Mouse (Mus musculus) testis, adult 2 months (tissue): ENCODE measurements around the gene Rars. TPM values are rescaled to one million over a fixed set of nuclear protein-coding genes. Genes with fewer than 3 reads are reported as not detected.
"Not testable (repeated sequence)": the region's sequence is repeated elsewhere in the genome, so short reads cannot be mapped to it uniquely, and the experiment has no call there.

Experiments
- H3K27ac ChIP-seq: fragments of 200-500 bp; 2 replicates; pipeline ENCODE4 v1.5.1; 2012; ENCODE audit warnings: low read depth, low read length; ENCODE audit not compliant: control insufficient read depth, insufficient read depth
- H3K27me3 ChIP-seq: fragments of 200-500 bp; 2 replicates; pipeline ENCODE4 v1.6.1; 2012; ENCODE audit warnings: mild to moderate bottlenecking, low read length, moderate library complexity; ENCODE audit not compliant: control insufficient read depth, insufficient read depth
- H3K36me3 ChIP-seq: fragments of 200-500 bp; 2 replicates; pipeline ENCODE4 v1.6.1; 2012; ENCODE audit warnings: mild to moderate bottlenecking, low read length; ENCODE audit not compliant: control insufficient read depth, insufficient read depth
- H3K4me1 ChIP-seq: fragments of 200-500 bp; 2 replicates; pipeline ENCODE4 v1.6.1; 2012; ENCODE audit warnings: low read length; ENCODE audit not compliant: control insufficient read depth, insufficient read depth
- H3K4me3 ChIP-seq: fragments of 200-500 bp; 2 replicates; pipeline ENCODE4 v1.5.1; 2012; ENCODE audit warnings: low read depth, mild to moderate bottlenecking, low read length, moderate library complexity, mixed read lengths; ENCODE audit not compliant: control insufficient read depth
- CTCF ChIP-seq: fragments of 200-500 bp; IDR thresholded peaks from 2 replicates; pipeline ENCODE4 v1.5.1; 2012; ENCODE audit warnings: low read depth, mild to moderate bottlenecking, inconsistent platforms, low read length, moderate library complexity; ENCODE audit not compliant: control insufficient read depth, insufficient read depth, insufficient replicate concordance
- POLR2A ChIP-seq: fragments of 200-500 bp; IDR thresholded peaks from 2 replicates; pipeline ENCODE4 v1.6.1; 2012; ENCODE audit warnings: low read depth, mild to moderate bottlenecking, inconsistent platforms, low read length, moderate library complexity; ENCODE audit not compliant: control insufficient read depth
- polyA plus RNA-seq: library from polyadenylated mRNA; depleted of rRNA; stranded (reverse); fragments of >200 nt; gene quantifications from 2 replicates; pipeline ENCODE4 v1.2.3, GENCODE M21; 2012

Gene Rars
- polyA plus RNA-seq, 1 experiment, result 9.3 TPM

DNA sequence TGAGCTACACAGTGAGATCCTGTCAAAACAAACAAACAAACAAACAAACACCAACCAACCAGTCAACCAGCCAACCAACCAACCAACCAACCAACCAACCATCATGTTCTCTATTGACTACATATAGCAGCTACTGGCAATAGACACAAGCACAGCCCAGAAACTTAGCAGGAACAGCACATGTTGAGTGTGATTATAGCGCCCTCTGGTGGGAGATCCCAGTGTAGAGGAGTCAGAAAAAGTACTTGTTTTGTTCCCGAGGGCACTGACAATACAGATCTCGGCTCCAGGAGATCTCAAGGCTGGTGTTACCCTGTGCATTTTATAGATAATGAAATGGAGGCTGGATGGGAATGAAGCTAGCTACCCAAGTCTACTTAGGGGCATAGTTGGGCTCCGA lies 18.4 kb upstream of the Rars start:
- TF ChIP-seq POLR2A (no peak), CTCF (peak; percentile 13; the same call in 1 of the 2 replicates)
- no peak overlapping the region for H3K27ac ChIP-seq
- no peaks in the 10 kb centered on the region for H3K4me1 ChIP-seq
- H3K27me3 ChIP-seq, result no peaks in the 10 kb centered on the region
- no peak overlapping the region for H3K4me3 ChIP-seq
- H3K36me3 ChIP-seq, result no peaks in the 10 kb centered on the region

DNA sequence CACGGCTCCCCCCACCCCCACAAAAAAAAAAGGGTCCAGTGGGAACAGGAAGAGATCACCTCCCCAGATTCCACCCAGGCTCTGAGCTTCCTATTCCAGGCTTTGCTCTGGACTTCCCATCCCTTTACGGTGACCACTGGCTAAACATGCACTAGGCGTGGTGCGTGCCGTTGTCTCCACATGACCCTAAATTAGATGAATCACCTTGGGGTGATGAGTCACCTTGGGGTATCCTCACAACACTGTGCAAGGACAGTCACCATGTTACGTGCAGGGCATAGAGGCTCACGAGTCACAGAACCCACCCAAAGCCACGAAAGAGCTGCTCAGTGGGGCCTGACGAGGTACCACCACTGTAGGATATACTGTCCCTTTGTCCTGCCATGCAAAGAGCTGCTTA lies 10.0 kb upstream of the Rars start:
- no peaks in the 10 kb centered on the region for H3K36me3 ChIP-seq
- H3K4me1 ChIP-seq, result no peaks in the 10 kb centered on the region
- TF ChIP-seq POLR2A, result no peak
- no peak for TF ChIP-seq CTCF
- no peaks in the 10 kb centered on the region for H3K27me3 ChIP-seq
- H3K27ac ChIP-seq, result no peak overlapping the region
- no peak overlapping the region for H3K4me3 ChIP-seq

DNA sequence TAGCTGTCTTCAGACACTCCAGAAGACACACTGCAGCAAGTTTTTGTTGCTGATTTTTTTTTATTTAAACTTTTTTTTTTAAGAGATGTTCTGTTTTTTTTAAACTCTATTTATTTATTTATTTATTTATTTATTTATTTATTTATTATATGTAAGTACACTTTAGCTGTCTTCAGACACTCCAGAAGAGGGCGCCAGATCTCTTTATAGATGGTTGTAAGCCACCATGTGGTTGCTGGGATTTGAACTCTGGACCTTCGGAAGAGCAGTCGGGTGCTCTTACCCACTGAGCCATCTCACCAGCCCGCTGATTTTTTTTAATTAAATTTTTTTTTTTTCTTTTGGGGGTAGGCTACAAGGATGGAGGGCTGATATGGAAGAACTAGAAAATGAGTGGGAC lies 8.3 kb upstream of the Rars start:
- not testable (repeated sequence) for H3K27me3 ChIP-seq, H3K27ac ChIP-seq, H3K4me1 ChIP-seq, H3K36me3 ChIP-seq, H3K4me3 ChIP-seq

DNA sequence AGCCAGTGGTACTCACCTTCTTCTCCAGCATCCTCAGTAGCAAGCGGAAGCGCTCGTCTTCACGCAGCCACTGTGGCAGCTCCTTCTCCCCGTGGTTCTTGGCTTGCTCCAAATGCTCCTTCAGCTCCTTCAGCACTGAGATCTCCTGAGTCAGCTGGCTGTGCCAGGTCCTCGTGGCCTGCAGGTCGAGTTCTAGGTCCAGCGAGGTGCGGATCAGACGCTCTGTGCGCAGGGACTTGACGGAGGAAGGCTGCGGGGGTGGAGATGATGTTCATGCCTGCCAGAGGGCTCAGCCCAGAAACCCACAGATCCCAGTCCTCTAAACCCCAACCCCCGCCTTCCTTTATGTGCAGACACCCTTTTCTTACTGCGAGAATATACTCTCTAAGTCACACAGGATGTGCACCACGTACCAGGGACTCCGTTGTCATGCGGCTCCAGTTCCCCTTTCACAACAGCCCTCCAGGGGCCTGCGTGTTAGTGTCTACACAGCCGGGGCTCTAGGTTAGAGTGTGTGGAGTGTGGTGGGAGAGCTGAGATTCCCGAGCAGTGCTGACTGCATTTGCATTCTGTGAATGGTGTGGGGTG lies 7.5 kb upstream of the Rars start:
- TF ChIP-seq POLR2A (no peak), CTCF (no peak)
- no peak overlapping the region for H3K4me3 ChIP-seq
- no peaks in the 10 kb centered on the region for H3K36me3 ChIP-seq
- no peaks in the 10 kb centered on the region for H3K27me3 ChIP-seq
- H3K27ac ChIP-seq, result no peak overlapping the region
- peaks cover 2% of the 10 kb centered on the region for H3K4me1 ChIP-seq

DNA sequence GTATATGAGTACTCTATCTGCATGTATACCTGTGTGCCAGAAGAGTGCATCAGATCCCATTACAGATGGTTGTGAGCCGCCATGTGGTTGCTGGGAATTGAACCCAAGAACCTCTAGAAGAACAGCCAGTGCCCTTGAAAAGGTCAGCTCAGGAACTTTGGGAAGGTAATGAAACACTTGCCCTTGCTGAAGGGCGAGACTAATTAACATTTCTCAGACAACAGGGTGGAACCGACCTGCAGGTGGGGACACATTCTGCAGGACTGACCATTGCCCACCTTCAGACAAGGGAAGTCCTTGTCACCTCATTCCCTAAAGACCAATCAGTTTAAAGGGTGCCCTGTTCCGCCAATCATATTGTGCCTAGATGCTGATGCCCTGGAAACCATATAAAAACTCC lies 6.5 kb upstream of the Rars start:
- not testable (repeated sequence) for H3K27ac ChIP-seq, H3K4me3 ChIP-seq, H3K4me1 ChIP-seq, H3K36me3 ChIP-seq, H3K27me3 ChIP-seq

DNA sequence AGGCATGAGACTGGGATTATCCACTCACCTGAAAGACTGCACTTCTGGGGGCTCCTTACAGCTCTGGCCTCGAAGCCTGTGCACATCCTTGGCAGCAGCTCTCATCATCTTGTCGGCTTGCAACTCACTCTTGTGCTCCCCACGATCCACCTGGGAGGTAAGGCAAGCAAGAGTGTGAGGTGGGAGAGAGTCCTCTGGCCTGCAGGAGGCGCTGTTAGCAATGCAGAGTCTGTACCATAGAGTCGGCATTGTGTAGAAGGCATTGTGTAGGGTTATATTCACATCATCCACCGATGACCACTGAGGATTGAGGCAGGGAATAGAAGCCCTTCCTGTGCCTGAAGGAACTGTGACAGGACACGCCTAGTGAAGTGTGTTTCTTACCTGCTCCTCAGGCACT lies 6.0 kb upstream of the Rars start:
- no peak overlapping the region for H3K4me3 ChIP-seq

DNA sequence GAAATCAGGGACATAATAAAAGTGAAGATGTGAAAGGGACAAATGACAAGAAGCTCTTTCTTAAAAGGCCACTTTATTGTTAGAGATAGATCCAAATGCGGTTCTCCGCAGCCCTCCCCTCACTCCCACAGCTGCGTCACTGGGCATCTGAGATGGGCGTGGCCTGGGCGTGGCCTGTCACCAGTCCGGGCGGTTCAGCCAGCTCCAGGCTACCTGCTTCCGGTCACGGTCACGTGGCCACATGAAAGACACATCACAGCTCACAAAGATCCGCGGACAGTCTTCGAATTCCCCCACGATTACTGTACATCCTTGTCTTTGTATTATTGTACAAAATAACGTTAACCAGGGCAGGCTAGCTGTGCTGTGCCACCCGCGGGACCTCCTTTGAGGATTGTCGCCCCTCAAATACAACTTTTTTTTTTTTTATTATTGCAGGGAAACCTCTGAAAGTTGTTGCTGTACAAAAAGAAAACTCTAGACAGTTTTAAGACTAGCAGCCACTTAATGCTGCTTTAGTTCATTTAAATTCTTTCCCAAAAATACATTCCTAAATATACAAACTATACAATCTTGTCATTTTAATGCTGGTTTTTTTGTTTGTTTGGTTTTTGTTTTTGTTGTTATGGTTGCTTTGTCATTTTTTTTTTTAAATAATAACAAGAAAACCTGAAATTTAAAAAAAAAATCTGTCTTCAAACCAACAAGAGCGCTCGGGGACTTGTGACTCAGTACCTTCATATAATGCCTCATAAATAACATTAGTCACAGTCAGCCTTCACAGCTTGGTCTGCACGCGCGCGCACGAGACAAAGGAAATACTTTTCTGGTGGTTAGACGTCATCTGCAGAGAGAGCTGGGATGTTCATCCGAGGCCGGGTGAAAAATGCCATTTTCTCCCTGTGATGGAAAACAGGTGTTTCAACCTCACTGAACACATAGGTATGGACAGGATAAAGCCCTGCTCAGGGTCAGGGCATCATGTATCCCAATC lies 4.3 kb upstream of the Rars start:
- Histone ChIP-seq H3K27ac (peak overlapping the region; percentile 23; the same call in 1 of the 2 replicates), H3K4me1 (peaks cover 2% of the 10 kb centered on the region), H3K27me3 (no peaks in the 10 kb centered on the region), H3K4me3 (peak overlapping the region; percentile 82), H3K36me3 (no peaks in the 10 kb centered on the region)
- TF ChIP-seq POLR2A (peak; percentile 51), CTCF (no peak)

More for the DNA sequence above, 6.0 kb upstream of the Rars start:
- peaks cover 2% of the 10 kb centered on the region for H3K4me1 ChIP-seq
- TF ChIP-seq CTCF (peak; percentile 76; the same call in 1 of the 2 replicates), POLR2A (no peak)
- no peaks in the 10 kb centered on the region for H3K27me3 ChIP-seq
- no peaks in the 10 kb centered on the region for H3K36me3 ChIP-seq
- no peak overlapping the region for H3K27ac ChIP-seq
